Mouse (Mus musculus) limb, embryonic 14.5 days (tissue): ENCODE data around the gene Colca2. TPM values are rescaled to one million over a fixed set of nuclear protein-coding genes. Genes with fewer than 3 reads are reported as not detected.
A peak's percentile ranks its signal among the peaks of the same experiment; 100 is the strongest.

ENCODE experiments used
- ATAC-seq: fragments of 200-750 bp; cut with Nextera tagmentation; 2 replicates; pipeline ENCODE4 v1.8.0; 2017; ENCODE audit warnings: low read depth, moderate number of reproducible peaks, moderate TSS enrichment; ENCODE audit not compliant: low FRiP score
- DNase-seq: peaks from one replicate; pipeline ENCODE4 v3.0.0-alpha.2; 2015; ENCODE audit warnings: low spot score
- H3K27ac ChIP-seq: fragments of 300-500 bp; sonication (generic); replicated peaks from 2 replicates; pipeline ENCODE4 v1.5.1; 2014; ENCODE audit warnings: low read depth, mild to moderate bottlenecking, low read length, moderate library complexity, mixed read lengths
- H3K27me3 ChIP-seq: fragments of 300-500 bp; sonication (generic); 2 replicates; pipeline ENCODE4 v1.6.1; 2014; ENCODE audit warnings: low read length, mixed read lengths; ENCODE audit not compliant: control insufficient read depth, insufficient read depth
- H3K36me3 ChIP-seq: fragments of 300-500 bp; sonication (generic); 2 replicates; pipeline ENCODE4 v1.6.1; 2014; ENCODE audit warnings: mild to moderate bottlenecking, low read length, moderate library complexity, mixed read lengths; ENCODE audit not compliant: control insufficient read depth, insufficient read depth
- H3K4me1 ChIP-seq: fragments of 300-500 bp; sonication (generic); 2 replicates; pipeline ENCODE4 v1.6.1; 2014; ENCODE audit warnings: antibody characterized with exemption, low read length, mixed read lengths; ENCODE audit not compliant: control insufficient read depth, insufficient read depth
- H3K4me2 ChIP-seq: fragments of 300-500 bp; sonication (generic); replicated peaks from 2 replicates; pipeline ENCODE4 v1.6.1; 2014; ENCODE audit warnings: low read depth, mild to moderate bottlenecking, low read length, moderate library complexity; ENCODE audit not compliant: severe bottlenecking
- H3K4me3 ChIP-seq: fragments of 300-500 bp; sonication (generic); replicated peaks from 2 replicates; pipeline ENCODE4 v1.5.1; 2014; ENCODE audit warnings: low read length
- H3K9ac ChIP-seq: fragments of 300-500 bp; sonication (generic); 2 replicates; pipeline ENCODE4 v1.6.1; 2014; ENCODE audit warnings: mild to moderate bottlenecking, low read depth, low read length, moderate library complexity; ENCODE audit not compliant: severe bottlenecking
- H3K9me3 ChIP-seq: fragments of 300-500 bp; sonication (generic); 2 replicates; pipeline ENCODE4 v1.6.1; 2016; ENCODE audit warnings: low read length; ENCODE audit not compliant: control insufficient read depth
- POLR2A ChIP-seq: fragments of 200-500 bp; IDR thresholded peaks from 2 replicates; pipeline ENCODE4 v1.8.0; 2012; ENCODE audit warnings: inconsistent platforms, mild to moderate bottlenecking, moderate library complexity, borderline replicate concordance; ENCODE audit not compliant: insufficient read depth, insufficient read length; ENCODE audit errors: extremely low read depth
- WGBS: fragments of 180-500 bp; shearing (Covaris S2); extraction: QIAGEN DNeasy Blood & Tissue Kit; methylation state at CpG from one replicate; pipeline ENCODE4 v1.1.7; 2014; 5-methylcytosine and 5-hydroxymethylcytosine counted together
- polyA plus RNA-seq, 2 experiments: library from polyadenylated mRNA; depleted of rRNA in 1 of 2; stranded (reverse) in 1 of 2; unstranded in 1 of 2; fragments of >200 nt; fragmentation: Nextera tagmentation in 1 of 2; extraction: Ambion mirVana in 1 of 2; gene quantifications; 2 replicates each; pipeline versions ENCODE4 v1.2.1 to v1.2.3; 2012 to 2014

Colca2 gene
- polyA plus RNA-seq, 2 experiments: 2.0 to 2.9 TPM

DNA sequence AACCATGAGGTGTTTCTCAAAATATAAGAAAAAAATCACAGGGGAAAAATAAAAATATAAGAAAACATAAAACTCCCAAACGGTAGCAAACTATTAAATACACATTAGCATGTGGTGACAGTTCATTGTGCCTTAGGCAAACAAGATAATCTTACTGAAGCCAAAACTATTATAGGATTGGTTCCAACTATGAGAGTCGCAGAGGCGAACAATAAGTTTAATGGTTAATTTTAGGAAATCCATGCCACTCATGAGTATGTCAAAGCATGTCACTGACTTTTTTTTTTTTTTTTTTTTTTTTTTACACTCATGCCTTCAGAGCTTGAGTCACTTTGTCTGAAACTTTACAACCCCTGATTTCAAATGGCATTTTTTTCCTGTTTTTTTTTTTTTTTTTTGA lies 28.0 kb upstream of the Colca2 start:
- ATAC-seq (no peak), DNase-seq (no peak)
- no peaks in the 10 kb centered on the region for H3K4me1 ChIP-seq
- H3K4me3 ChIP-seq: no peak overlapping the region
- no peak overlapping the region for H3K9ac ChIP-seq
- 85% methylated on average over 3 of the region's 3 CpGs for WGBS
- H3K9me3 ChIP-seq: no peaks in the 10 kb centered on the region
- no peaks in the 10 kb centered on the region for H3K27me3 ChIP-seq
- H3K4me2 ChIP-seq: no peak overlapping the region
- H3K27ac ChIP-seq: no peak overlapping the region
- TF ChIP-seq POLR2A: no peak
- H3K36me3 ChIP-seq: no peaks in the 10 kb centered on the region

DNA sequence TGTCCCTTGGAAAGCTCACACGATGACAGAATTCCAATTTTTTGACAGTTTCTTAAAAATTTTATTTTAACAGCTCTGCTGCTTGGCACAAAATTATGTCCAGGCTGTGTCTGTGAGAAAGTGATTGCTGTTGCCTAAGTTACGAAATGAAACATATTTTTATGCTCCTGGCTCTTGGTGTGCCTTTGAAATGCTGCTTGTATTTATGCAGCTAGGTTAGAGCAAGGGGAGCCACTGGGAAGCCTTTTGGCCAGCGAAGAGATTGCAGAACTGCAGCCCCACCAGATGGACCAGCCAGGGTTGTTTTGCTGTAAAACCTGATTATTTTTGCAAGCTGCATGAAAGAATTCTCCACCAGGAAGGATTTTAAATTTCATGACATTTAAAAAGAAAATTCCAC lies 26.8 kb upstream of the Colca2 start:
- Histone ChIP-seq H3K36me3 (no peaks in the 10 kb centered on the region), H3K4me2 (no peak overlapping the region), H3K27ac (no peak overlapping the region), H3K4me3 (no peak overlapping the region), H3K4me1 (no peaks in the 10 kb centered on the region), H3K9ac (no peak overlapping the region), H3K9me3 (no peaks in the 10 kb centered on the region), H3K27me3 (no peaks in the 10 kb centered on the region)
- 69% methylated on average over 3 of the region's 3 CpGs for WGBS
- TF ChIP-seq POLR2A: no peak
- DNase-seq (no peak), ATAC-seq (no peak)

DNA sequence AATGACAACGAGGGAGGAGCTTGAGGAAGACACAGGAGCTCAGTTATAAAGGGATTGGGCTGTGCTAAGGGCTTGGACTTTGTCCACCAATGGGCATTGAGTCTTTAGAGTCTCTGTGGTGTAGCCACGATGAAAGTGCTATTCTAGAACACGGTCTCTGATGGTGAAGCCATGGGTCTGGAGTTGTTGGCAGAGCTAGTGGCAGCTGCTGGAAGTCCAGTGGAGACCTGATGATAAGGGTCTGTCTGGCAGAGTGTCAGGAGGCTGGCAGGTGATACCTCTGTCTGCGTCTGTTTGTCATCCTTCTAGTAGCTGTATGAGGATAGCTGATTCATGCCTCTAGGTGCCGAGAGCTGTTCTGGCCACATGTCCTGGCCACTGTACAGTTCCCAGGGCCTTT lies 25.6 kb upstream of the Colca2 start:
- no peak for DNase-seq
- H3K4me1 ChIP-seq: no peaks in the 10 kb centered on the region

DNA sequence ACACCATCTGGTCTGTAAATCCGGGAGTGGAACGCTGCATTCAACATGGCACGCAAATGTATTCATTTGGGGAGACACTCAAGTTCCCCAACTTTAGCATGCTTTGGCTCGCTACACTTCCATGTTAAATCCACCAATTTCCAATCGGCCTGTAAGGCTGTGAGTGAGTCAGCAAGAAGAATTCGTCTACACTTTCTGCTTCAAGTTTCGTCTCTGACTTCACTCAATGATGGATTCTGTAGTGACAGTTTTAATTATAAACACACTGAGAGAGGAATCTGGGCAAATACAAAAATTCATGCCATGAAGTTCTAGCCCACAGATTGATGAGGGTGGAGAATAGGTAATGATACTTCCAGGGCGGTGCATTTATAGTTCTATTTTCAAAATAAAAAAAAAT lies 15.2 kb upstream of the Colca2 start:
- H3K4me3 ChIP-seq: no peak overlapping the region
- H3K27ac ChIP-seq: no peak overlapping the region
- no peak for DNase-seq
- TF ChIP-seq POLR2A: no peak
- H3K9ac ChIP-seq: no peak overlapping the region
- H3K4me1 ChIP-seq: no peaks in the 10 kb centered on the region
- no peak for ATAC-seq
- no peak overlapping the region for H3K4me2 ChIP-seq
- 62% methylated on average over 8 of the region's 8 CpGs for WGBS
- no peaks in the 10 kb centered on the region for H3K36me3 ChIP-seq
- no peaks in the 10 kb centered on the region for H3K27me3 ChIP-seq
- no peaks in the 10 kb centered on the region for H3K9me3 ChIP-seq

More for the DNA sequence above, 25.6 kb upstream of the Colca2 start:
- no peak overlapping the region for H3K4me2 ChIP-seq
- ATAC-seq: no peak
- H3K27me3 ChIP-seq: no peaks in the 10 kb centered on the region
- H3K27ac ChIP-seq: no peak overlapping the region
- no peak overlapping the region for H3K9ac ChIP-seq
- TF ChIP-seq POLR2A: no peak
- no peaks in the 10 kb centered on the region for H3K36me3 ChIP-seq
- WGBS: 76% methylated on average over 5 of the region's 5 CpGs
- no peaks in the 10 kb centered on the region for H3K9me3 ChIP-seq
- H3K4me3 ChIP-seq: no peak overlapping the region

DNA sequence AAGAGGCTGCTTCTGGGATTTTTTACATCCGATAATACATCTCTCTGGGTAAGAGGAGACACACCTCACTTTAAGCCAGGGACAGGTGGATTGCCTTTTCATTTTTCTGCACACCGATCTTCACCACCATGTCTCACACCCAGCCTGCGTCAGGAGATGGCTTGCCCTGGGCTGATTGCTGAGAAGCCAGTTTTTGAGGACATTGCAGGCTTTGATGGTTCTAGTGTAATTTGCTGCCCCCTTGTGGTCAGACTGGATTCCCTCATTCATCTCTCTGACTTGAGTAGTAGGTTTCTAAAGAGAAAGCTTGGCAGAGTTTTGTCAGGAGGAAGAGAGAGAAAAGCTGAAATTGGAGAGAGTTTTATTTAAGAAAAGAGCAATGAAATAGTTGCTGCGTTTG lies 14.3 kb upstream of the Colca2 start:
- Histone ChIP-seq H3K9ac (no peak overlapping the region), H3K4me3 (no peak overlapping the region), H3K9me3 (no peaks in the 10 kb centered on the region), H3K4me1 (no peaks in the 10 kb centered on the region), H3K27me3 (no peaks in the 10 kb centered on the region), H3K36me3 (no peaks in the 10 kb centered on the region), H3K4me2 (no peak overlapping the region), H3K27ac (no peak overlapping the region)
- 33% methylated on average over 4 of the region's 4 CpGs for WGBS
- no peak for TF ChIP-seq POLR2A
- DNase-seq (peak; percentile 95), ATAC-seq (peak; percentile 34; the same call in 1 of the 2 replicates)

DNA sequence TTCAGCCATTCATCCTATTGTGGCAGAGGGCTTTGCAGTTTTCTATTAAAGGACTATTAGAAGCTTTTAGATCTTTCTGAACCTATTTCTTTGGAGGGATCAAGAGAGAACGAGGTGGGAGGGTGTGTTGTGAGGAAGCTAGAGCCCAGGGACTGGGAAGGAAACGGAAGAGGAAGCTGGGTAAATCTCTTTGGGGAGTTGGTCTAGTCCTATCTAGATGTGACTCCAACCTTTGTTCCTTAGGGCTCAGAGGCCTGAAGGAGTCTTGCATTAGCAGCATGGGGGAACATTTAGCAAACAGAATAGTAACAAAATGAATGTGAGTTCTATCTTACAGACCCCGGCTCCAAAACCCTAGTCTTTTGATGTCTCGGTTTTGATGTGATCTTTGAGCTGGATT lies 12.6 kb upstream of the Colca2 start:
- Histone ChIP-seq H3K4me3 (no peak overlapping the region), H3K4me1 (no peaks in the 10 kb centered on the region), H3K36me3 (no peaks in the 10 kb centered on the region), H3K27ac (no peak overlapping the region), H3K9me3 (no peaks in the 10 kb centered on the region), H3K4me2 (no peak overlapping the region), H3K27me3 (no peaks in the 10 kb centered on the region), H3K9ac (no peak overlapping the region)
- 71% methylated on average over 4 of the region's 4 CpGs for WGBS
- no peak for TF ChIP-seq POLR2A
- no peak for DNase-seq
- ATAC-seq: no peak
